Mouse (Mus musculus) heart, embryonic 11.5 days (tissue): Measurements from ENCODE around the gene Cnr2. TPM values are rescaled to one million over a fixed set of nuclear protein-coding genes. Genes with fewer than 3 reads are reported as not detected.

Source experiments
- ATAC-seq: fragments of 200-750 bp; cut with Nextera tagmentation; replicated peaks from 2 replicates; pipeline ENCODE4 v1.8.0; 2017; ENCODE audit warnings: moderate library complexity; ENCODE audit not compliant: insufficient number of reproducible peaks, low FRiP score, low TSS enrichment
- H3K27ac ChIP-seq: fragments of 300-500 bp; sonication (generic); 2 replicates; pipeline ENCODE4 v1.5.1; 2014; ENCODE audit warnings: mild to moderate bottlenecking, low read depth, low read length
- H3K27me3 ChIP-seq: fragments of 300-500 bp; sonication (generic); 2 replicates; pipeline ENCODE4 v1.6.1; 2014; ENCODE audit warnings: mild to moderate bottlenecking, low read length, mixed read lengths; ENCODE audit not compliant: control insufficient read depth, insufficient read depth
- H3K36me3 ChIP-seq: fragments of 300-500 bp; sonication (generic); 2 replicates; pipeline ENCODE4 v1.6.1; 2014; ENCODE audit warnings: mild to moderate bottlenecking, low read length, moderate library complexity, mixed read lengths; ENCODE audit not compliant: control insufficient read depth, insufficient read depth
- H3K4me1 ChIP-seq: fragments of 300-500 bp; sonication (generic); 2 replicates; pipeline ENCODE4 v1.6.1; 2014; ENCODE audit warnings: low read length; ENCODE audit not compliant: control insufficient read depth, insufficient read depth
- H3K4me2 ChIP-seq: fragments of 300-500 bp; sonication (generic); 2 replicates; pipeline ENCODE4 v1.6.1; 2014; ENCODE audit warnings: mild to moderate bottlenecking, moderate library complexity
- H3K4me3 ChIP-seq: fragments of 300-500 bp; sonication (generic); 2 replicates; pipeline ENCODE4 v1.5.1; 2014; ENCODE audit warnings: low read depth, low read length
- H3K9ac ChIP-seq: fragments of 300-500 bp; sonication (generic); 2 replicates; pipeline ENCODE4 v1.6.1; 2014; ENCODE audit warnings: mild to moderate bottlenecking, low read depth, low read length, moderate library complexity
- H3K9me3 ChIP-seq: fragments of 300-500 bp; sonication (generic); replicated peaks from 2 replicates; pipeline ENCODE4 v1.6.1; 2016; ENCODE audit warnings: low read length; ENCODE audit not compliant: control insufficient read depth
- WGBS: fragments of 180-500 bp; shearing (Covaris S2); extraction: QIAGEN DNeasy Blood & Tissue Kit; methylation state at CpG from one replicate; pipeline ENCODE4 v1.1.7; 2014; ENCODE audit not compliant: insufficient replicate concordance; 5-methylcytosine and 5-hydroxymethylcytosine counted together
- polyA plus RNA-seq: library from polyadenylated mRNA; unstranded; fragments of >200 nt; fragmentation: Nextera tagmentation; extraction: Ambion mirVana; gene quantifications from 2 replicates; pipeline ENCODE4 v1.2.1, GENCODE M21; 2014

Cnr2 gene
- polyA plus RNA-seq, 1 experiment from 2014 or later, result 0.73 TPM

DNA sequence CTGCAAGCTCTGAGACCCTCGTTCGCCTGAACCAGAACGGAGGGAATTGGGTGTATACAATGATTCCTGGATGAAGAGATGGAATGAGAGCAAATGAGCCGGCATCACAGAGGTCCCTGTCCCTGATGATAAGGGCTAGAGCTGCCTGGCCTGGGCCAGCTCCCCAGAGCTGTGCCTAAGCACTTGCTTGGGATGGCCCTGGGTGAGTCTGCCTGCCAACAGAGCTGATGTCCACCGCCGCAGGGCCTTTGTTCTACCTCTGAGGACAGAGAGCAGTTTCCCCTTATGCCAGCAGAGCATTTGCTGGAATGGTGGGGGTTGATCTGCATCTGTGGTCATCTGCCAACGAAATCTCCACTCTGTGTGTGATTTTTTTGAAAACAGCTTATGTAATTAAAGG is 67.0 kb downstream of the Cnr2 start:
- ATAC-seq, result no peak

DNA sequence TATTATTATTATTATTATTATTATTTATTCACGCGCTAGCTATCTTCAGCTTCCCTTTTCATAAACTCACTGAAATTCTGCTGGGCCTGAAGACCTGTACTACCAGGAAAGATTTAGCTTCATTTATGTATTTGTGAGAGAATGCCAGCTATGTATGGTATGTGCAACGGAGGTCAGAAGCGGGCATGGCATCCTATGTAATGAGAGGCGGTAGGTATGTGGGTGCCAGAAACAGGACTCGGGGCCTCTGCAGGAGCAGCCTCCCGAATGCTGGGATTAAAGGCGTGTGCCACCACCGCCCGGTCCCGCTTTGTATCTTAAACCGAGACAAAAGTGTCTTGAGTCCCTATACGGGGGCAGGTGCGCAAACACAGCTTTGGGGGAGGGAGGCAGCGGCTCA is 67.8 kb downstream of the Cnr2 start:
- ATAC-seq, result no peak
- peak overlapping the region; percentile 93 for H3K4me2 ChIP-seq
- H3K9me3 ChIP-seq, result no peaks in the 10 kb centered on the region
- peaks cover 25% of the 10 kb centered on the region for H3K36me3 ChIP-seq
- H3K4me1 ChIP-seq, result peaks cover 14% of the 10 kb centered on the region
- no peaks in the 10 kb centered on the region for H3K27me3 ChIP-seq
- peak overlapping the region; percentile 90 for H3K27ac ChIP-seq
- 7% methylated on average over 15 of the region's 15 CpGs for WGBS
- peak overlapping the region; percentile 89 for H3K9ac ChIP-seq
- H3K4me3 ChIP-seq, result peak overlapping the region; percentile 66

More for the DNA sequence above, 67.0 kb downstream of the Cnr2 start:
- H3K27ac ChIP-seq, result no peak overlapping the region
- no peak overlapping the region for H3K4me3 ChIP-seq
- peak overlapping the region; percentile 93; the same call in 1 of the 2 replicates for H3K4me2 ChIP-seq
- no peaks in the 10 kb centered on the region for H3K27me3 ChIP-seq
- no peaks in the 10 kb centered on the region for H3K9me3 ChIP-seq
- no peak overlapping the region for H3K9ac ChIP-seq
- peaks cover 14% of the 10 kb centered on the region for H3K4me1 ChIP-seq
- peaks cover 23% of the 10 kb centered on the region for H3K36me3 ChIP-seq
- 84% methylated on average over 7 of the region's 7 CpGs for WGBS

DNA sequence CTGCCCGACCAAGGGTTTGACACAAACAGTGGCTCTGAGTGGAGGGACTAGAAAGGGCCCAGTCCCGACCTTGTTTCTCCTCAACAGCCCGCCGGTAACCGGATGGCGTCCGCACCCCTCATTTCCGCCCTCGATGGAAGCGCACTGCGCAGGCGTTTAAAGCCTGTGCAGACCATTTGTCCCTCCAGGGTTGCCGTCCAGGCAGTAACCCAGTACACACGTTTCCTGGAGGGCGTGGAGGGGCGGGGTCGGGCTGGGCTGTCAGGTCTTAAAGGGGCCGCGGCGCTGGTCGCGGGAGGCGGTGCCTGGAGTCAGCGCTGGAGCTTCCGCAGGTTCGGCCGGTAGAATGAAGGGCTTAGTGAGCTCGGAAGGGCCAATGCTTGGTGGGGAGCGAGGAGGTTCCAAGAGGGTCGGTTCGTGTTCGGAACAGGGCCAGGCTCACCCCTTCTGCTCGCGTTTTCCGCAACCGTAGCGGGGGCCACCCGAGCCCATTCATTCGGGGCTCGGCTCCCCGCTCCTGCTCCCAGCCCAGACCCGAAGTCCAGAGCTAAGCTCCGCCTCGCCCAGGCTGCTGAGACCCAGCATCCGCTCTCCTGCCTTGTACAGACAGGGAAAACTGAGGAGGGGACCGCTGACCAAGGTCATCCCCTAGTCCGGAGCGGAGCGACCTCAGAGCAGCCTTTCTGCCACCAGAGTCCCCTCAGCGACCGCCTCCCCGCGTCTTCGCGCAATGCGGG is 68.4 kb downstream of the Cnr2 start, which contains the start of gene Gale:
TSS of gene Gale (plus strand) at position 271 of the 737 bp plus-strand sequence.
- Histone ChIP-seq H3K9ac (peak within 1 kb of the TSS; percentile 89), H3K4me3 (peak within 1 kb of the TSS; percentile 66), H3K27me3 (no peaks in the 10 kb centered on the region), H3K36me3 (peaks cover 27% of the 10 kb centered on the region), H3K4me2 (peak within 1 kb of the TSS; percentile 93), H3K4me1 (peaks cover 16% of the 10 kb centered on the region), H3K27ac (peak within 1 kb of the TSS; percentile 90), H3K9me3 (no peaks in the 10 kb centered on the region)
- ATAC-seq, result peak; percentile 85
- under 1% methylated on average over 56 of the region's 56 CpGs for WGBS

DNA sequence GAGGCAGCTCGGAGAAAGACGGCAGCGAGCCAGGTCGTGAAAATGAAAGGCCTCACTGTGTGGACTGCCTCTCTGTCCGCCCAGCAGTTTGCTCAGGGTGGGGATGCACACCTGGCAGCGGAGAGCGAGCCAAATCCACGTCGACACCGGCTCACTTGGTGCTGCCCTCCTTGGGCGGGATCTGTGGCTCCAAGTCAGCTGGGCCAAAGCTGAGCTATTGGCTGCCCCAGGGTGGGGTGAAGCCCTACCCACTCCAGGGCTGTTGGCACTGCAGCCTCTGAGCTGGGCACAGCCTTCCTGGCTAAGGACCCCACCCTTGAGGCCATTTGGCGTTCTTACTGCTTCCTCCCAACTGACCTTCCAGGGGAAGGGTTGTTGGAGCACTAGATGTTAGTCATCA is 69.2 kb downstream of the Cnr2 start:
- peak overlapping the region; percentile 93 for H3K4me2 ChIP-seq
- peaks cover 26% of the 10 kb centered on the region for H3K36me3 ChIP-seq
- peak overlapping the region; percentile 35; the same call in 1 of the 2 replicates for H3K27ac ChIP-seq
- peak overlapping the region; percentile 66 for H3K4me3 ChIP-seq
- no peaks in the 10 kb centered on the region for H3K9me3 ChIP-seq
- no peak for ATAC-seq
- H3K9ac ChIP-seq, result peak overlapping the region; percentile 77
- H3K4me1 ChIP-seq, result peaks cover 16% of the 10 kb centered on the region
- WGBS, result 3% methylated on average over 12 of the region's 12 CpGs
- H3K27me3 ChIP-seq, result no peaks in the 10 kb centered on the region

DNA sequence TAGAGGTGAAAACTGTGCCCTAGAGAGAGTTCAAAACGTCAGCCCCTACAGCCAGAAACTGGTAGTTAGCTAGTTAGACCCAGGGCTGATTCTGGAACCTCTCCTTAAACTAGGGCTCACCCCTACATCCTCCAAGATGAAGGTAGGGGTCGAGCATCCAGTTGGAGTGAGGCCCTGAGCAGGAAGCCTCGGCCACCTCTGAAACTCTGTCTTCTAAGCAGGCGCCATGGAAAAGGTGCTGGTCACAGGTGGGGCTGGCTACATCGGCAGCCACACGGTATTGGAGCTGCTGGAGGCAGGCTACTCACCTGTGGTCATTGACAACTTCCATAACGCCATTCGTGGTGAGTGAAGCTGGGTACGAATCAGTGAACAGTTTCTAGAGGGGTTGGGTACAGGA is 69.9 kb downstream of the Cnr2 start:
- no peak for ATAC-seq
- peaks cover 16% of the 10 kb centered on the region for H3K4me1 ChIP-seq
- H3K4me3 ChIP-seq, result no peak overlapping the region; the same call in 1 of the 2 replicates
- H3K4me2 ChIP-seq, result no peak overlapping the region
- H3K36me3 ChIP-seq, result peaks cover 33% of the 10 kb centered on the region
- H3K27ac ChIP-seq, result no peak overlapping the region
- 84% methylated on average over 9 of the region's 9 CpGs for WGBS
- H3K9ac ChIP-seq, result no peak overlapping the region
- no peaks in the 10 kb centered on the region for H3K9me3 ChIP-seq
- H3K27me3 ChIP-seq, result no peaks in the 10 kb centered on the region

DNA sequence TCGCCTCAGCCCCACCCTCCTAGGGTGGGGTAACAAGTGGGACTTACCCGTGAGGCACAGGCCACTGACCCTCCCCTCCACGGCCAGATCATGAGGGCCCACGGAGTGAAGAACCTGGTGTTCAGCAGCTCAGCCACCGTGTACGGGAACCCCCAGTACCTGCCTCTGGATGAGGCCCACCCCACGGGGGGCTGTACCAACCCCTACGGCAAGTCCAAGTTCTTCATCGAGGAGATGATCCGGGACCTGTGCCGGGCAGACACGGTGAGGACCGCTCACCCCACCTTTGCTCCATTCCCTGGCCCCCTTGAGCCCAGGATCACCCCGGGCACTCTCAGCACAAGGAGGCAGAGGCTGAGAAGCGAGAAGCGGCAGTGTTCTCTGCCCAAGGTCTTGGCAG is 71.1 kb downstream of the Cnr2 start:
- no peak overlapping the region for H3K4me3 ChIP-seq
- H3K9me3 ChIP-seq, result no peaks in the 10 kb centered on the region
- no peak overlapping the region for H3K9ac ChIP-seq
- no peaks in the 10 kb centered on the region for H3K27me3 ChIP-seq
- 92% methylated on average over 16 of the region's 16 CpGs for WGBS
- peaks cover 18% of the 10 kb centered on the region for H3K4me1 ChIP-seq
- H3K27ac ChIP-seq, result no peak overlapping the region
- ATAC-seq, result no peak
- peaks cover 35% of the 10 kb centered on the region for H3K36me3 ChIP-seq
- no peak overlapping the region for H3K4me2 ChIP-seq

DNA sequence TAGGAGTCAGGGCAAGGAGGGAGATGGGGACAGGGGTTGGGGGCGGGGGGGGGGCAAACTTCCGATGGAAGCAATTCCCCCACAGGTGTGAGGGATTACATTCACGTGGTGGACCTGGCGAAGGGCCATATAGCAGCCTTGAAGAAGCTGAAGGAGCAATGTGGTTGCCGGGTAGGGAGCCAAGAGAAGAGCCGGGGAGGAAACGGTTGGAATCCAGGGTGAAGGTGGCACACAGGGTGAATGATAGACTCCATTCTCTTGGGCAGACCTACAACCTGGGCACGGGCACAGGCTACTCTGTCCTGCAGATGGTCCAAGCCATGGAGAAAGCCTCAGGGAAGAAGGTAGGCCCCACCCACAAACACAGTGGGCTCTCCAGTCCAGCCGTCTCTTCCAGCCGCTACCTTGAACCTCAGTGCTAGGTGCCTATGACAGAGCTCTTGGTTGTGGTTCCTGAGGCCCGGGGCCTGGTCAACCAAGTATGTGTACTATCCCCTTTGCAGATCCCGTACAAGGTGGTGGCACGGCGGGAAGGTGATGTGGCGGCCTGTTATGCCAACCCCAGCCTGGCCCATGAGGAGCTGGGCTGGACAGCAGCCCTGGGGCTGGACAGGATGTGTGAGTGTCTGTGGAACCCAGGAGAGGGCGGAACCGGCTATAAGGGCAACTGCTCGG is 72.0 kb downstream of the Cnr2 start:
- H3K27ac ChIP-seq, result no peak overlapping the region
- H3K9me3 ChIP-seq, result no peaks in the 10 kb centered on the region
- WGBS, result 89% methylated on average over 18 of the region's 18 CpGs
- no peak overlapping the region for H3K4me3 ChIP-seq
- no peak overlapping the region for H3K4me2 ChIP-seq
- no peak overlapping the region for H3K9ac ChIP-seq
- peaks cover 25% of the 10 kb centered on the region for H3K4me1 ChIP-seq
- H3K36me3 ChIP-seq, result peaks cover 33% of the 10 kb centered on the region
- H3K27me3 ChIP-seq, result no peaks in the 10 kb centered on the region
- no peak for ATAC-seq

DNA sequence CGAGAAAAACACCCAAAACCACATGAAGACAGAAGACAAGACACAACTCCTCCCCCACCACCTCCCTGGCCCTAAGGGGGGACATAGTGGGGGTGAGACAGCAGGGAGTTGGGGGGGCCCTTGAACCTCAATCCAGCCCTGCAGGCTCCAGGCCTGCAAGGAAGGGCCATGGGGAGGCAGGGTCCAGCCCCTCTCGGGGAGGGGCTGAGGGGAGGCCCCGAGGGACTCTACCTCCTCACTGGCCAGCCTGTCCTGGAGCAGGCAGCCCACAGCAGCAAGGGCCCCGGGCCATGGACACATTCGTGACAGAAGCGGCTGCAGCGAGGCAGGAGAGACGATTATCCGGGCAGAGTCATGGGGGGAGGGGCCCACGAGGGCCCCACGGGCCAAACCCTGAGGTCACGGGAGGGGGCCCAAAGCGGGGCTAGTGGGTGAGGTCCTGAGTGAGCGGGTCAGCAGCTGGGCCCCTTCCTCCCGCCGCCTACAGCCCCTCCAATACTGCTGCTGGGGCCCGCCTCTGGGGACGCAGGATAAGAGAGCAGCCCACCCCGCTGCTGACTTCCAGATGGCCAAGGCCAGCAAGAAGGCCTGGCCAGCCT is 73.2 kb downstream of the Cnr2 start:
- peak overlapping the region; percentile 10; the same call in 1 of the 2 replicates for H3K9ac ChIP-seq
- H3K4me2 ChIP-seq, result no peak overlapping the region
- ATAC-seq, result no peak
- no peaks in the 10 kb centered on the region for H3K27me3 ChIP-seq
- H3K27ac ChIP-seq, result no peak overlapping the region
- H3K9me3 ChIP-seq, result no peaks in the 10 kb centered on the region
- WGBS, result 67% methylated on average over 19 of the region's 19 CpGs
- H3K36me3 ChIP-seq, result peaks cover 33% of the 10 kb centered on the region
- peaks cover 22% of the 10 kb centered on the region for H3K4me1 ChIP-seq
- no peak overlapping the region for H3K4me3 ChIP-seq
